Mouse (Mus musculus): ENCODE results near the gene Clcc1.

Gene Clcc1

GRCm38 (mm10) chr3:108701256-108701655, 47.5 kb downstream of the Clcc1 start:
- no peak for DNase-seq (ENCODE audit: low spot score in 2 of 2)

GRCm38 (mm10) chr3:108702789-108703188, 49.1 kb downstream of the Clcc1 start:
- no peak for DNase-seq (ENCODE audit: low spot score in 2 of 2)

- no peak for DNase-seq (ENCODE audit: low spot score in 2 of 2)
Observed at GRCm38 (mm10) chr3:108711296-108711695, 57.6 kb downstream of the Clcc1 start.

- no peak for DNase-seq (ENCODE audit: low spot score in 2 of 2)
Observed at GRCm38 (mm10) chr3:108713065-108713675, 59.5 kb downstream of the Clcc1 start.

GRCm38 (mm10) chr3:108714837-108715236, 61.1 kb downstream of the Clcc1 start:
- DNase-seq (ENCODE audit: low spot score in 2 of 2) = no peak

GRCm38 (mm10) chr3:108717896-108718502, 64.3 kb downstream of the Clcc1 start:
- no peak for DNase-seq (ENCODE audit: low spot score in 2 of 2)

- DNase-seq (ENCODE audit: low spot score in 2 of 2) = no peak
Observed at GRCm38 (mm10) chr3:108719357-108719756, 65.6 kb downstream of the Clcc1 start.

DNA sequence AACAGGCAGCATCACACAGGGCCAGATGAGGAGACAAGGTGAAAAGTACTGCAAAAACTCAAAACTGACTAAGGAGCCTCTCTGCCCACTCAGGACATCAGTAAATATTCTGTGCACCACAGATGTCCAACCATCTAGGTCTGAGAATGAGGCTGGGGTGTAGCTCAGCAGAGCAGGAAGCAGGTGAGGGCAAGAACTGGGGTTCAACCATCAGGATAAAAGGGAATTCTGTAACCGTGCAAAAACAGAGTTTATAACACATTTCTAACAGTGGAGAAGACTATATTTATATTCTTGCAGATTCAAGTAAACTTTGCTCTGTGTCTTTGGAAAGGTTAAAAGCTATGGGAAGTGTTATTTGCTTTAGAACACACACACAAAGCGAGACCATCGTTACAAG, 66.0 kb downstream of the Clcc1 start:
- DNase-seq (ENCODE audit: low spot score in 2 of 2) = no peak

- peak; percentile 43 to 46 for DNase-seq (ENCODE audit: low spot score in 2 of 2)
Observed at GRCm38 (mm10) chr3:108721076-108721991, 67.6 kb downstream of the Clcc1 start.

GRCm38 (mm10) chr3:108722036-108722872, 68.5 kb downstream of the Clcc1 start, which contains the start of gene Gpsm2:
Gene Gpsm2 (minus strand): TSS chr3:108722309.
- DNase-seq (ENCODE audit: low spot score in 2 of 2) = peak; percentile 94 to 95

DNA sequence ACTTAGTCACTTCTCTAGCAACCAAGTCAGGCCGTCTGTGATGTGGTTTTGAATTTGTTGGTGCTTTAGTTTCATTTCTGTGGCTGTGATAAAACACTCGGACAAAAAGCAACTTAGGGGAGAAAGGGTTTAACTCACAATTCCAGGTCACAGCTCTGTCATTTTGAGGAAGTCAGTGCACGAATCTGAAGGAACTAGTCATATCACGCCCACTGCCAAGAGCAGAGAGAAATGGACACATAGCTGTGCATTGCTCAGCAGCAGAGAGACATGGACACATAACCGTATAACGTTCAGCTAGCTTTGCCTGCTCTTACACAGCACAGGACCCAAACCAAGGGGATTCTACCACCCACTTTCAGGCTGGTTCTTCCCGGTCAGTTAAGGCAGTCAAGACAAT, 72.7 kb downstream of the Clcc1 start:
- DNase-seq (ENCODE audit: low spot score in 2 of 2) = no peak

DNA sequence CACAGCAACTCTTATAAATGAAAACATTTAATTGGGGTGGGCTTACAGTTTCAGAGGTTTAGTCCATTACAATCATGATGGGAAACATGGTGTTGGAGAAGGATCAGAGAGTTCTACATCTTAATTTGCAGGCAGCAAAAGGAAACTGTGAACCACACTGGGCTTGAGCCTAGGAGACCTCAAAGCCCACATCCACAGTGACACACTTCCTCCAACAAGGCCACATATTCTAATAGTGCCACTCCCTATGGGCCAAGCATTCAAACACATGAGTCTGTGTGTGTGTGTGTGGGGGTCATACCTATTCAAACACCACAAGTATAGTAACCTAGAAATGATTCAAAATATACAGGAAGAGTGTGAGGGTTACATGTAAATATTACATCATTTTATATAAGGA, 73.6 kb downstream of the Clcc1 start:
- no peak for DNase-seq (ENCODE audit: low spot score in 2 of 2)

DNA sequence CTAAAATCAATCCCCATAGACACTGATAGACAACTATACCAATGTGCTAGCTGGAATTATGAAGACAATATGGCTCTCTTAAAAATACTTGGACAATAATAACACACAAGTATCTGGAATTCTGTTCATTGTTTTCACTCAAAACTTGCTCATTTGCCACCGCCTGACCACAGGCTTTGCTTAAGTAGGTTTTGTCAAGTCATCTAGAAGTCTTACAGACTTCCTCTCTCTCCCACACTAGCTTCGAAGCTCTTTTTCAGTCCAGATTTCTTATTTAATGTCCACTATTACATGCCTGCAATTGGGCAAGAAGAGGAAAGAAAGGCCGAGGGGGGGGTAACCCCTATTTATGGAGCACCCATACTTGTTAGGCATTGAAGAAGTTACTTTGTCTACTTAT, 74.1 kb downstream of the Clcc1 start:
- no peak for DNase-seq (ENCODE audit: low spot score in 2 of 2)
